Mouse (Mus musculus): ENCODE results near the gene Colca2. TPM values are rescaled to one million over a fixed set of nuclear protein-coding genes. Genes with fewer than 3 reads are reported as not detected.

Gene Colca2
- polyA plus RNA-seq, 1 experiment, result 3.5 TPM

DNA sequence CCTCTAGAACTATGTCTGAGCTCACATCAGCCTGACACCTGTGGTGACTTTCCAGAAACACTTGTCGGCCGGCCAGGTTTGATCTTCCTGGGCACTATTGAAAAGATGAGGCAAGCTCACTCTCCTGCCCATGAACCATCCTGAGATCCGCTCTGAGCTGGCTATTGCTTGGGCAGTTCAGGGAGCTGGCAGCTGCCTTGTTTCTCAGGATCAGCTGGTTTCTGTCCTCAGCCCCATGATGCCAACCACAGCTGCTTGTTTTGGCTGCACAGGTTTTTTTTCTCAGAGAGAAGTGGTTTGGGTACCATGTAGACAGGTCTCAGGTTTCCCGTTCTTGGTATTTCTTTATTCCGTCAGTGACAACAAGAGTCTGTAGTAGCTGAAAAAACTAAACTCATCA, 19.9 kb downstream of the Colca2 start:
- no peak for TF ChIP-seq CTCF (IDR thresholded peaks at IDR 0.05; ENCODE audit: borderline replicate concordance, insufficient read depth, low read depth, low read length)
- TF ChIP-seq POLR2A (IDR thresholded peaks at IDR 0.05; ENCODE audit: borderline replicate concordance, insufficient read depth, low read length), result no peak
- no peaks in the 10 kb centered on the region for H3K4me1 ChIP-seq (ENCODE audit: control insufficient read depth, insufficient read depth, low read length)
- WGBS, result 66% methylated on average over 5 of the region's 5 CpGs
- H3K4me3 ChIP-seq (replicated peaks; ENCODE audit: insufficient read depth, low read depth, low read length), result no peak overlapping the region
- no peaks in the 10 kb centered on the region for H3K27me3 ChIP-seq (ENCODE audit: control insufficient read depth, insufficient read depth, low read length)
- no peak overlapping the region for H3K27ac ChIP-seq (ENCODE audit: insufficient read depth, low read length)
- no peak for DNase-seq

DNA sequence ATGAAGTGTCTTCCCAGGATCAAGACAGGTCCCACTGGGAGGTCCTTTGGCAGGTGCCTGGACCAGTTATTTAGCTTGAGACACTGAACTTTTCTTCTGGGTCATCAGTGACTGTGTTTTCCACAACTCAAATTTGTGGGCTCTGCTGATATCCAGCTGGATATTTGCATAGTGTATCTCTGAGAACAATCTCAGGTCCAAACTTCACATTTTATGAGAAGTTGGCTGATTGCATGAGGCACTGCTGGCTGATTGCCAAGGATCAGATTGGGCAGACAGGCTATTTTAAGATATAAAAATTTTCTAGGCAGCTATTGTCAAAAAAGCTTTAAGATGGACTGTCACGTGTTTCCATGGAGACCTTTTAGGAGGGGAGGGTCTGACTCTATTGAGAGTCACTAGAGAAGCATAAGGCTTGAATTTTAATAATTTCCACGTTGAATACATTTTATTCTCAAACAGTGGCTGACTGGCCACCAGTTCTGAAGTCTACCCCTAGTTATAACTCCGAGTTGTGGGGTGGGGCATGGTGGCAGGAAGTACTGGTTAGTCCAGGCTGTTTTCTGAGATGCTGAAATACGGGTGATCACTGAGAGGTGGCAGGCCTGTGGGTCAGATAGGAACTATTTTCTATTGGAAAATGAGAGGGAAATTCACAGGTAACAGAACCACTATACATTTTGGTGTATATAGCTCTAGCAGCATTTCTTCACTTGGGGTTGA, 21.4 kb downstream of the Colca2 start:
- Histone ChIP-seq H3K4me3 (replicated peaks; ENCODE audit: insufficient read depth, low read depth, low read length) (no peak overlapping the region), H3K4me1 (ENCODE audit: control insufficient read depth, insufficient read depth, low read length) (no peaks in the 10 kb centered on the region), H3K27me3 (ENCODE audit: control insufficient read depth, insufficient read depth, low read length) (no peaks in the 10 kb centered on the region), H3K27ac (ENCODE audit: insufficient read depth, low read length) (no peak overlapping the region)
- TF ChIP-seq CTCF (IDR thresholded peaks at IDR 0.05; ENCODE audit: borderline replicate concordance, insufficient read depth, low read depth, low read length), result no peak
- no peak for TF ChIP-seq POLR2A (IDR thresholded peaks at IDR 0.05; ENCODE audit: borderline replicate concordance, insufficient read depth, low read length)
- no peak for DNase-seq
- 50% methylated on average over 4 of the region's 4 CpGs for WGBS

DNA sequence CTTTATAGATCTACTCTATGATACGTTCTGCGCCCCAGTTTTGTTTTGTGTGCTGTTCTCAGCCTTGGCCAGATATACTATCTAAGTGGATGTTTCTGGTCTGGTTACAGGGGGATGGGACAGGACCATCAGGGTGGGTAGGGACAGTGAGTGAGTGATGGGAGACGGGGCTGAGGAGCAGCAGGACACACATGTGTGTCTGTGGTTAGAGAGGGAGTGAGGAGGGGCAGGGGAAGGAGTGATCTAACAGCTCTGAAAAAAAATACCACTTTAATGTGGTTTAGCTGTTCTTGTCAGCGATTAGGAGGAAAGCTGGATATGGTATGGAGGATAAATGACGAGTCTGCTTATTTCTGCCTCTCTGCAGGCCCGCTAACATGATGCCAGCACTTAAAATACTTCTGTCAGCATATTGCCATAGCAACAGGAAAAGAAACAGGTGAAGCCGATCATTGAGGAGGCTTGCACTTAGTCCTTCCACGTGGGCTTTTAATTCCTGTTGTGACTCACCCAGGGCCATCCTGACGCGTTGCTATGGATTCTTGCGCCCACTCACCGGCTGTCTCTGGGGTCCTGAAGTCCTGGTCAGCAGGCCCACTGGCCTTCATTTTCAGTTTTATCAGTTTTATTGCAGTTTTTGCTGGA, 39.5 kb downstream of the Colca2 start:
- WGBS, result 45% methylated on average over 12 of the region's 12 CpGs
- TF ChIP-seq CTCF (IDR thresholded peaks at IDR 0.05; ENCODE audit: borderline replicate concordance, insufficient read depth, low read depth, low read length), result no peak

GRCm38 (mm10) chr9:51232163-51232562, 46.2 kb downstream of the Colca2 start:
- no peaks in the 10 kb centered on the region for H3K27me3 ChIP-seq (ENCODE audit: control insufficient read depth, insufficient read depth, low read length)
- no peak for DNase-seq
- no peaks in the 10 kb centered on the region for H3K4me1 ChIP-seq (ENCODE audit: control insufficient read depth, insufficient read depth, low read length)
- TF ChIP-seq CTCF (IDR thresholded peaks at IDR 0.05; ENCODE audit: borderline replicate concordance, insufficient read depth, low read depth, low read length), result no peak
- H3K4me3 ChIP-seq (replicated peaks; ENCODE audit: insufficient read depth, low read depth, low read length), result no peak overlapping the region
- no peak overlapping the region for H3K27ac ChIP-seq (ENCODE audit: insufficient read depth, low read length)
- WGBS, result 95% methylated on average over 8 of the region's 8 CpGs

More for the DNA sequence above, 39.5 kb downstream of the Colca2 start:
- Histone ChIP-seq H3K4me3 (replicated peaks; ENCODE audit: insufficient read depth, low read depth, low read length) (no peak overlapping the region), H3K27ac (ENCODE audit: insufficient read depth, low read length) (no peak overlapping the region), H3K27me3 (ENCODE audit: control insufficient read depth, insufficient read depth, low read length) (no peaks in the 10 kb centered on the region), H3K4me1 (ENCODE audit: control insufficient read depth, insufficient read depth, low read length) (no peaks in the 10 kb centered on the region)
- DNase-seq, result no peak

DNA sequence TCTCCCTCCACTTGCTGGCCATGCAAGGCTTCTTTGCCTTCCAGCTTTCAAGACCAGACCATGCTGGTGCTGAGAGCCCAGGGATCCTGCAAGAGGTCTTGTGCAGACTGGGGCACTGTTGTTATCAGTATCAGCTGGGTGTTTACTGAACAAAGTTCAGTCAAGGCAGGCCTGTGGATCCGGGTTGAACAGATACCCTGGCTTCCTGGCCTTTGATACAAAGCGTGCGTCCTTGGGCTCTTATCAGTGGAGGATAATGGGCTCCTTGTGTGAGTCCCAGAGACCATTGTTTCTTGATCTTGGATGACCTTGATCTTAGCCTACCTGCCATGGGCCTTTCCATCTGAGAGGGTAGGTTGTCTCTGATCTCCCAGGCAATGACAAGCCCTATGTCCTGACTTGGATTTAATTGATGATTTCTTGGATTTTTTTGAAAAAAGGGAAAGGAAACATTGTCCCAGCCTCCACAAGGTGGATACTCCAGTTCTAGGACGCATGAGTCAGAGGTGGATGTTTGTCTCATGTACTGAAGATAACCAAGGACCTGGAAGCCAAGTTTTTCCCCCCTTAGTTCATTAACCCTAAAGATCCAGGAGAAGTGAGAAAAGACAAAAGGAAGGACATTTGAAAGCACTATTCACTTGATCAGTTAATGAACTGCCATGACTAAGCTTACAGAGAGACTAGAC, 47.5 kb downstream of the Colca2 start:
- DNase-seq, result no peak
- no peaks in the 10 kb centered on the region for H3K27me3 ChIP-seq (ENCODE audit: control insufficient read depth, insufficient read depth, low read length)
- TF ChIP-seq POLR2A (IDR thresholded peaks at IDR 0.05; ENCODE audit: borderline replicate concordance, insufficient read depth, low read length) (no peak), CTCF (IDR thresholded peaks at IDR 0.05; ENCODE audit: borderline replicate concordance, insufficient read depth, low read depth, low read length) (no peak)
- no peak overlapping the region for H3K4me3 ChIP-seq (replicated peaks; ENCODE audit: insufficient read depth, low read depth, low read length)
- WGBS, result 89% methylated on average over 4 of the region's 4 CpGs
- no peak overlapping the region for H3K27ac ChIP-seq (ENCODE audit: insufficient read depth, low read length)
- H3K4me1 ChIP-seq (ENCODE audit: control insufficient read depth, insufficient read depth, low read length), result no peaks in the 10 kb centered on the region

GRCm38 (mm10) chr9:51225636-51226166, 52.7 kb downstream of the Colca2 start:
- H3K4me3 ChIP-seq (replicated peaks; ENCODE audit: insufficient read depth, low read depth, low read length), result no peak overlapping the region
- no peaks in the 10 kb centered on the region for H3K4me1 ChIP-seq (ENCODE audit: control insufficient read depth, insufficient read depth, low read length)
- no peak for DNase-seq
- no peak overlapping the region for H3K27ac ChIP-seq (ENCODE audit: insufficient read depth, low read length)
- no peaks in the 10 kb centered on the region for H3K27me3 ChIP-seq (ENCODE audit: control insufficient read depth, insufficient read depth, low read length)
- TF ChIP-seq CTCF (IDR thresholded peaks at IDR 0.05; ENCODE audit: borderline replicate concordance, insufficient read depth, low read depth, low read length) (no peak), POLR2A (IDR thresholded peaks at IDR 0.05; ENCODE audit: borderline replicate concordance, insufficient read depth, low read length) (no peak)
- 74% methylated on average over 5 of the region's 5 CpGs for WGBS

Other genes with a start within 250 kb of the Colca2 start
- not detected in 2 replicates for gene Btg4, start 217.7 kb downstream of the Colca2 start, polyA plus RNA-seq (2012; rRNA removed)
- 7.2 and 7.5 TPM in 2 replicates for gene Layn, start 201.5 kb downstream of the Colca2 start, polyA plus RNA-seq (2012; rRNA removed)
- 0.29 and 0.48 TPM in 2 replicates for gene 4833427G06Rik, start 176.5 kb downstream of the Colca2 start, polyA plus RNA-seq (2012; rRNA removed)
- gene Gm32742, start 113.1 kb downstream of the Colca2 start, polyA plus RNA-seq (2012; rRNA removed), result 0.02 TPM in 1 of 2 replicates, not detected in the other
- gene Pou2af1, start 64.9 kb downstream of the Colca2 start, polyA plus RNA-seq (2012; rRNA removed), result 0.19 and 0.20 TPM in 2 replicates
- gene 1810046K07Rik, start 50.3 kb upstream of the Colca2 start, polyA plus RNA-seq (2012; rRNA removed), result not detected in 2 replicates

All from cerebellum, adult 2 months (tissue).